Mouse (Mus musculus) kidney, adult 11 months (tissue): ENCODE data around the gene Inpp5a.

Experiments used
- DNase-seq: peaks from one replicate; pipeline ENCODE4 v3.0.0; 2022

Inpp5a gene

DNA sequence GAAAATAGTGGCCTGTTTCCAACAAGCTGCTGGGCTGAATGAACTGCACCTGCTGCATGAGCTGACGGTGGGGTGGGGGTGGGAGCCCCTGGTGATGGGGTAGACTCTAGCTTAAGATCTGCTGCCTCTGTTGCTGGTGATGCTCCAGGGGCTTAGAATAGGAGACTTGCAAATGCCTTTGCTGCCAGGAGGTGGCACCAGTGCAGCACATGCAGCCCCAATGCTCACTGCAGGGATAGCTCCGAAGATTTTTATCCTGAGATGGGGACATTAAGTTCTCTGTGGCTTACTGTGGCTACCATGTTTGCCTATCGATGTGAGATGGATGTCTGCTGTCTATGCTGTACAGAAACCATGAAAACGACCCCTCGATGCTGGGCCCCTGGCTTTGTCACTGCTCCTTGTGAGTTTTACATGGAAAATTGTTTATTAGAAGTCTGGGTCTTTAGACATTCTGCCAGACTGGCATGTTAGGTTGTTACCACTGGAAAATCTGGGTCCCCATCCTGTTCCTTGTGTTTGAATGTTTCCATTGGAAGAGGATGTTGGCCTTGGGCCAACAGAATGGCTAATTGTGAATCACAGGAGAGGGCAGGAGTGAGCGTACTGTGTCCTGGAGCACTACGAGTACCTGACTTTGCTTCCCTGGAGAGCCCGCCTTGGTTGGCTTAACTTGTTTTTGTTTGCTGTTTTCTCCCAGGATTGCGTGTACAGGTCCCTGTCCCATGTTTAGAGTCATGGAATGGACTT lies 95.5 kb downstream of the Inpp5a start:
- no peak for DNase-seq

DNA sequence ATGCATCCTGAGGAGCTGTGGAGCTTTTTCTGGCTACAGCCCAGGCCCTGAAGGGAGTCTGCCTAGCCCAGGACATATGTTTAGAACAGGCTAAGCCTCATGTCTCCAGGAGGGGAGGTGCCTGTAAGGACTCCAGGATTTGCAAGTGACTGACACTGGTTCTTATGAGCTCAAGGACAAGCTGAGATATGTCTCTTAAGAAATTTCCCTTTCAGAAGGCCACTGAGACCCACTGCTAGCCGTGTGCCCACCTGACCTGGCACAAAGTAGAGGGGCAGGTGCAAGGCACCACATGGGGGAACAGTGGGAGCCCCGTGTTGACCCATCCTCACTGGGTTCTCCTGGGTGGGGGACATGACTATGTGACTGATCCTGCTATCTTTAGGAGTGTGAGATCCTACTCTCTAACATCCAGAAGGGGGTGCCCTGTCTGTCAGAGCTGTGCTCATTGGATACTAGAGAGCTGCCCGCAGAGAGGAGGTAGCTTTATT lies 100.9 kb downstream of the Inpp5a start:
- no peak for DNase-seq

DNA sequence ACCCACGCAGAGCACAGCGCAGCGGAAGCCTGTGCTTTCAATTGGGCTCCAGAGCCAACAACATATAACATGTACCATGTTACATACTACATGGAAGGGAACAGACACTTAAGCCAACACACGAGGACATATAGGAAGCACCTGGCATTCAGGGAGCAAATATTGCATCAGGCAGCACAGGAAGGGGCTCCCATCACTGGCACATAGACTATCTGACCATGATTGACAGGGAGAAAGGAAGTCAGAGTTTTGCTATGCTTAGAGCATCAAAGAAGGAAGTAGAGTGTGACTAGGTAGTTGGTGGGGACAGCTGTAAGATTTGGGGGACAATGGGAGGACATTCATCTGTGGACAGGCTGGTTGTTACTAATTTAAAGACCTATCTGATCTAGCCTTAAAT lies 103.4 kb downstream of the Inpp5a start:
- no peak for DNase-seq

GRCm38 (mm10) chr7:139492946-139493345 lies 104.0 kb downstream of the Inpp5a start:
- no peak for DNase-seq

DNA sequence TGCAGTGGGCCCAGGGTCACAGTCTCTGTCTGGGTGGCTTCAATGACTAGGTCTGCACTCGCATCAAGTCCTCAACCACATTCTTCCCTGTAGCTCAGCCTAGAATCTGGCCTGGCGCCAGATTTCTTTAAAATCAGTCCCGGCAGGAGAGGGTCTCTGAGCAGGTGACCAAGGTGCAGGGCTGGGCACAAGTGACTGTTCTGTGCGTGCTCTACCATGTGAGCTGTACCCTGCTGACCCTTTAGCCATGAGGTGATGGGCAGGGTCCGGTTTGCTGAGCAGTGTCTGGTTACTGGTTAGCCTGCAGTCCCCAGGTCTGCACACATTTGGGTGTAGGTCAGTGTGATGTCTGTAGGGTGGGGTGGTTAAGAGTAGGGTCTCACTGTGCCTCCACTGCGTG lies 106.9 kb downstream of the Inpp5a start:
- DNase-seq = peak; percentile 64

- no peak for DNase-seq
Observed at GRCm38 (mm10) chr7:139498038-139498625, 109.2 kb downstream of the Inpp5a start.

DNA sequence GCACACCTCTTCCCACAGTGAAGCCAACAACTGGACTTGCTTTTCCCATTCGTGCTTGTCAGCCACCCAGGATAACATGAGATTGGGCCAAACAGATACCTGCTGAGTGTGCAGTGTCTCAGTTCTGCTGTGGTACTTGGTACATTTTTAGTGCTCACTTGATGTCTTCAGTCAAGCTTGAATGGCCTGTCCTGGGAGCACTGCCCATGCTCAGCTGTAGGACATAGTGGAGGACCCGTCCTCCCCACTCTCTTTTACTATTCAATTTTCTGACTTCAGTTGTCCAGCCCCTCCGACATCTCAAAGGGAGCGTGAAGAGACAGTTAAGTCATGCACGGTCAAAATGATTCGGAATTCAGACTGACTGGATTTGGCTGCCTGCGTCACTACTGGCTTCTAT lies 115.2 kb downstream of the Inpp5a start:
- no peak for DNase-seq

DNA sequence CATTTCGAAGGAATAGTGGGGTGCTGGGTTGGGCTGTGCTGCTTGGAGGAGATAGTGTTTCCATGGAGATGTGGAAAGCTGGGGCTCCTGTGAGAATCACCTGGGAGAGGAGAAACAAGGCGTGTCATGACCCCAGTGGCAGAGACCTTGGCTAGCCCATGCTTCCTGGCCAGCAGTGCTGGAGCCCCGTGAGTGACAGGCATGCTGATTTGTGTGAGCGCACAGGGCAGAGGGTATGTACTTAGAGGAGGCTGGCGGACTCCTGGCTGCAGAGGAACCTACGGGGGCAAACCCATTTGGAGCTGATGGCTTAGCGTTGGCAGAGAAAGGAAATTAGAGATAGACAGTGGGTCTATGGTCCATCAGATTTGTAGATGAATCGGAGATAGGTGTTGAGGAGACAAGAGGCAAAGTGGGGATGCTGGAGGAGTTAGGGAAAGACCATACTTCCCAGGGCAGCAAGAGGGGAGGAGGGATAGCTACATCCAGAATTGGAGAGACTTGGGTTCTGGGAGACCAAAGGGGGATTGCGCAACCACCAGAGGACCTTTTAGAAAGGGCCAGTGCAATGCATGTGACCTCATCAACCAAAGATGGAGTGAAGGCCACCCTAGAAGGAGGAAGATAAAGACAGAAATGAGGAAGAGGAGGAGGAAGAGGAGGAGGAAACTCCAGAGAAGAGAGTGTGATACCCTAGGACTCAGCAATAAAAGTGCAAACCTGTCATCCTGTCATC lies 117.9 kb downstream of the Inpp5a start:
- DNase-seq = no peak

- no peak for DNase-seq
Observed at GRCm38 (mm10) chr7:139508938-139509337, 120.0 kb downstream of the Inpp5a start.

- DNase-seq = peak; percentile 88
Observed at GRCm38 (mm10) chr7:139515959-139516660, 127.2 kb downstream of the Inpp5a start.

GRCm38 (mm10) chr7:139516661-139517016 lies 127.7 kb downstream of the Inpp5a start:
- no peak for DNase-seq

GRCm38 (mm10) chr7:139518352-139518751 lies 129.4 kb downstream of the Inpp5a start:
- DNase-seq = no peak

- no peak for DNase-seq
Observed at GRCm38 (mm10) chr7:139528309-139529076, 139.6 kb downstream of the Inpp5a start.

DNA sequence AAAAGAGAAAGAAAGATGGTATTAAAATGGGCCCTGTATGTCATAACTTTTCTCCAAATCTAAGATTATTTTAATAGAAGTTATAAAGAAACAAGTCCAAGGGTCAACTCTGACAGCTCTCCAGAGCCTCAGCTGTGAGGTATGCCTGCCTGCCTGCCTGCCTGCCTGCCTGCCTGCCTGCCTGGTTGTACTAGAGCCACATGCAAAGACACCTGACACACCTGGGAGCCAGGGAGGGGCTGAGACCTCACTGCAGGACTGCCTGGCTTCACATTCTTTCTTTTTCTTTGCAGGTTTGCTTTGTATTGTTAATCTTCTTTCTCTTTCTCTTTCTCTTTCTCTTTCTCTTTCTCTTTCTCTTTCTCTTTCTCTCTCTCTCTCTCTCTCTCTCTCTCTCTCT lies 140.3 kb downstream of the Inpp5a start:
- DNase-seq = no peak

- no peak for DNase-seq
Observed at GRCm38 (mm10) chr7:139530591-139531427, 141.9 kb downstream of the Inpp5a start.

- peak; percentile 57 for DNase-seq
Observed at GRCm38 (mm10) chr7:139531428-139531801, 142.5 kb downstream of the Inpp5a start.

DNA sequence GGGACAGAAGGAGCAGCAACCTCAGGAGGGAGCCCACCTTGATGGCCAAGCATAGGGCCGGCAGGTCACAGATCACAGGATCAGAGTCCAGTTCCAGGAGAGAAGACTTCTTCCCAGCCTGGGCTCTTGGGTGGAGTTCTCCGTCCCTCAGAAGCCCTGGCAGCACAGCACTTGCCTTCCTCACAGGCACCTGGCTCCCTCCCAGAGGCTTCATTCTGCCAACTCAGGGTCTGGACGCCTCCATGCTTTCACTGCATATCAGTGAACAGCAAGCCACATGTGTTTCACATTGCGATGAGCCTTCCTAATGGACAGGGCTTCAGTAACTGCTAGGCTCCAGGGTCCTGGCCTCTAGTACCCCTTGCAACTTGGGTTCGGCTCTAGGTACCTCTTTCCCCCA lies 147.4 kb downstream of the Inpp5a start:
- no peak for DNase-seq

DNA sequence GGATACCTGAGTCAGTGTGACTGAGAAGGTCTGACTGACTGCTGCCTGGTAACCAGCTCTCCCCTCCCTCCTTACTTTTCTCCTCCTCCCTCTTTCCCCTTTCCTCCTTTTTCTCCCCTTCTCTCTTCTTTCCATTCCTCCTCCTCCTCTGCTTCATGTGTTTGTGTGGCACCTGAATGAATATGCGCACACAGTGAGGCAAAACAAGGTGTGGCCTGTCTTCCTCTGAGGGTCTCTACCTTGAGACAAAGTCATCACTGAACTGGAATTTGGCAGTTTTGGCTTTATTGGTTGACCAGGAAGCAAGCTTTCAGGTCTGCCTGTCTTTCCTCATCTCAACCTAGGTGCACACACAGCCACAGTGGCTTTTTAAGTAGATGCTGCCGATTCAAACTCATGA lies 147.9 kb downstream of the Inpp5a start:
- no peak for DNase-seq

DNA sequence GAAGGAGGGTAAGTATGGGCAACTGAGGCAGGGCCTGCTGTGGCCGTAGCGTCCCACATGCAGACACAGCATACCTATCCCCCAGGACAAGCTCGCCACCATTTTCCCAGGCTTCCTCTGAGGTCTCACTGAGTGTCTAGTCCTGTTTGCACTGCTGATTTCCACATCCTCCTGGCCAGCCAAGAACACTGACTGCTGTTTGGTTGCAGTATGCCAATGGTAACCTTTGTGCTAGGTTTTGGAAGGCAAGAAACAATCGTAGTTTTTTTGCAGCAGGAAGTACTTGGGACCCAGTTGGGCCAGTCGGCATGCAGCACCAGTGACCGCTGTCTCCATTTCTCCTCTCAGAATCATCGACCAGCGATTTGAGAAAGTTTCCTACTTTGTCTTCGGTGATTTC lies 148.9 kb downstream of the Inpp5a start:
- no peak for DNase-seq

DNA sequence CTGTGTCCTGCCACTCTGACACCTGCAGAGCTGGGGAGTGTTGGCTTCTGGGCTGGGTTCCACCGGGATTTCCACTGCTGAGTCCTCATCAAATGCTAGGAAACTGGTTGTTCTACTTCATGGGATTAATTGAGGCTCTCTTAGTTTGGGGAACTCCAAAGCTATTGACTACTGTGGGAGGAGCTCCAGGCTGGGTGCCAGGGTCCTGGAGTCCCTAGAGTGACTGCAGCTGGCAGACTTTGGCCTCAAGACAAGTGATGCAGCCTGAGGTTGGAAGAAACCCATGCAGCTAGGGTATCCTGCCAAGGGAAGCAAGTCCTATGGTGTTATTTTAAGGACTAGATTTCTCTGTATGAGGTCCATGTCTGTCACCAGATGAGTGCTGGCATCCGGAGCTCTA lies 149.6 kb downstream of the Inpp5a start:
- DNase-seq = no peak

DNA sequence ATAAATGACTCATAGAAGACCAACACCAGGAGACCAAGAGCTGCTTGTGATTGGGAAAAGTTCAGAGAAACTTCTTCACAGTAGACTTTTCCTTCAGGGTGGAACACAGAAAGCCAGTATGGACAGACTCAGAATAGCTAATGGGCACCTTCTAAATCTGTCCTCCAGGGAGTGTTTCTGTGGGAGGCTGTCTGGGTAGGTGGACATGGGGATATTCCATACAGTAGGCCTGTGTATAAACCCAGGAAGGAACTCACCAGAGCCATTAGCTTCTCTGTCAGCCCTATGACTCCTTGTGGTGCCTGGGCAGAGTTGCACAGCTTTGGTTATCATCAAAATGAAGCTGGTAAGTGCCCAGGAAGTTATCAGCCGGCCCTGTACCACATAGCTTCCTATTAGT lies 151.7 kb downstream of the Inpp5a start:
- no peak for DNase-seq

DNA sequence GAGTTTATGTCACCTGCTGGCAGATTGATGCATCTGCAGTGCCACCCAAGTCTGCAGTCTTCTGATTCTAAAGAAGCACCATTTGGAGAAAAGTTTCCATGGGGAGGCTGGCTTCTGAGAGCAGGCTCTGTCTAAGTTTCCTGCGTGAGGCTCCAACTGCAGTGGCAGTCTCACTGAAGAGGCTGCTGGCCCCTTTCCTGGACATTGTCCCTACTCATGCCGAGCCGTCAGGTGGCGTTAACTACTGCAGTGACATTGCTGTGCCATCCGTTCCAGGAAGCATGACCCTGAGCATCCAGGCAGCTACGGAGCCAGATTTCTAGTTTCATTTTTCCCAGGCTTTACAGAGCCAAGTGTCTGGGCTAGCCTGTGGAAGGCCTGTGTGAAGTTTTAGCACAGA lies 152.5 kb downstream of the Inpp5a start:
- DNase-seq = no peak
